Mouse (Mus musculus): Measurements from ENCODE around the gene S100a14.

S100a14 gene

DNA sequence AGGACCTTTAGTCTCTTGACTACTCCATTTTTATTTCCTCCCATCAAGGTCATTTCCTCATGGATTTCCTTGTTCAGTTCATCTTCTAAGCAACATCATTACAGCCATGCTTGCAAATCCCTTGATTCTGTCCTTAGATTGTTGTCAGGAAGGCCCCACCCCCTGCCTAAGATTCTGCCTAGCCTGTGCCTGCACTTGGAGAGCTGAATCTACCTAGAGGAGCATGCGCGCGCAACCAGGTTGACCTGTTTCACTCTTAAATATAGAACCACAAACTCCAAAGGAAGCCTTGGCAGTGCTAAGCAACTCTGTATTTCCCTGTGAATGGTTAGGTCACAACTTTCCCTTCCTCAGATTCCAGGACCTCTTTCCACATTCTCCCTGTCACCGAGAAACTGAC, 8.9 kb upstream of the S100a14 start:
- no peak for DNase-seq (ENCODE audit: low spot score)

DNA sequence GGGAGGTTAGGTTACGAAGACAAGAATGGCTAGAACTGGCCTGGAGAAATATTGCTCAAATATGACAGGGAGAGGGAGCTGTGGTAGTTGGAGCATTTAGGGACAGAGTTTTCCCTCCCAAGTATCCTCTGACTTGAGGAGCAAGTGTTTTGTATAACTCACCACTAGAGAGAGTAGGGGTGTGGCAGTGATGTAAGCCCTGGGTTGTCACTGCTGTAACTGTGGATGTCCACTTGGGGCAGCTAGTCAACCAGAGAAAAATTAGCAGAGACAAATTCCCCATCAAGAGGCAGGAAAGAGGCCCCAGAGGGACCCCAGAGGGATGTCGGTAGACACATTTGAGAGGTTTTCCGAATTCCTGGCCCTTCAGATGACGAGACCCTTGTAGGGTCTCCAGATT, 1.2 kb upstream of the S100a14 start:
- peak; percentile 65 for DNase-seq (ENCODE audit: low spot score)

DNA sequence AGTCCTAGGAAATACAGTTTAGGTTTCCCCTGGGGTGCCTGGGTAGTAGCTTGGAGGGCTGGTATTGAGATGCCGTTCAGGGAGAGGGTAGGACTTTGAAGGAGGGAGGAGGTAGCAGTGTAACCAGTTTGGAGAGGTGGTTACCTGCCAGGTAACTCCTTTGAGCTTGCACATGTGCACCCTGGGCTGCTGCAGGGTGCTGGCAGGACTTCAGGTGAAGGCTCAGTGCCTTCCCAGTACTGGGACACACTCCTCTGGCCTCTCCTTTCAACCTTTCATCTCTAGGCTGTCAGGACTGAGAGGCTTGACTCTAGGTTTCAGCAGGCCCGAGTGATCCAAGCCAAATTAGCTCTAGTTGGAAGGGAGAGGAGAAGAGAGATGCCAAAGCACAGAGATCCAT, 580 bp upstream of the S100a14 start:
- DNase-seq (ENCODE audit: low spot score) = no peak

DNA sequence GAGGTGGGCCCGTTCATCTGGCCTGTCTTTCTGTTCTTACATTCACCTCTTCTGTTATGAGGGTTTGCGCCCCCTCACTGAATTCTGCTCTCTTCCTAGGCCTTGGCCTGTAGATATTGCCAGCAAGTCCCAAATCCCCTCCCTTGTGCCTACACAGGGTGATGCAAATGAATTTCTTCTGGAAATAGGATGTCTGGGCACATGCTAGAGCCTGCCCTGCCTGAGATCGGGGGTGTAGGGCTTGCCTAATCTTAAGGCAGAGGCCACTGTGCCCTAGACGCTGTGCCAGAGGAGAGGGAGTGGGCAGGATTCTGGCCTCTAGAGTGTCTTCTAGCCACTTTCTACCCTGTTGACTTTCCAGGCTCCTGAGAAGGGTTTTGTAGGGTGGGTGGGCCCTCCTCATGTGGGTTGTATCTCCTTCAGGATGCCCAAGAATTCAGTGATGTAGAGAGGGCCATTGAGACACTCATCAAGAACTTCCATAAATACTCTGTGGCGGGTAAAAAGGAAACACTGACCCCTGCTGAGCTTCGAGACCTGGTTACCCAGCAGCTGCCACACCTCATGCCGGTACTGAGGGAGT, 726 bp downstream of the S100a14 start:
- no peak for DNase-seq (ENCODE audit: low spot score)

DNA sequence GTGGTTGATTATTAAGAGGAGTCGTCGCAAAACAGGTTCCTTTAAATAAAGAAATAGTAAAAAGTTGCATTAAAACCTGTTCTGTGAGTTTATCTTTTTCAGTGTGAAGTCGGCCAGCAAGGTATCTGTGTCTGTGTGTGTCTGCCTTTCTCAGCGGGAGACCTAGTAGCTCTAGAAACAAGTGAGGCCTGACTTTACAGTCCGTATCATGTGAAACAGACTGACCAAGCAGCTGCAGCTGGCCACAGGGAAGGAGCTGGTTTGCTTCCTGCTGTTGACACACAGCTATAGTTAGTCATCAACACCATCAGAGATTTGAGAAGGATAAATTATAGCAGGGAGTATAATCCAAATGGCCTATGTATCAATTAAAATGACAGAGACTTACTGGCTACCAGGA, 5.1 kb downstream of the S100a14 start:
- no peak for DNase-seq (ENCODE audit: low spot score)

DNA sequence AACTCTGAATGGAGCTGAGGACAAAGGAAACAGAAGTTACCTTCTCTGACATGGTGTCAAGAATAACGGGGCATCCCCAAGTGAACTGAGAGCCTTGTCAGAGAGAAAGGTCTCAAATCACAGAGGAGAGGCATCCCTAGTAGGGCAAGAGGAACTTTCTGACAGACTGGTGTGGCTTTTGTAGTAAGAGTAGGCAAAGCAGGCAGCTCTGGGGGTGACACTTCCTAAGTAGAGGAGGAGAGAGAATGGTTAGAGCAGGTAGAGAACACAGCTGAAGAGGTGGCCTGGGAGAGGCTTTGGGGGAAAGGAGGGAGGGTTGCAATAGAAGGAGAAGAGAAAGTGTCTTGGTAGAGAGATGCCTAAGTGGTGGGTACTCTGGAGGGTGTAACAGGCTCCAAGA, 8.8 kb downstream of the S100a14 start:
- DNase-seq (ENCODE audit: low spot score) = no peak

DNA sequence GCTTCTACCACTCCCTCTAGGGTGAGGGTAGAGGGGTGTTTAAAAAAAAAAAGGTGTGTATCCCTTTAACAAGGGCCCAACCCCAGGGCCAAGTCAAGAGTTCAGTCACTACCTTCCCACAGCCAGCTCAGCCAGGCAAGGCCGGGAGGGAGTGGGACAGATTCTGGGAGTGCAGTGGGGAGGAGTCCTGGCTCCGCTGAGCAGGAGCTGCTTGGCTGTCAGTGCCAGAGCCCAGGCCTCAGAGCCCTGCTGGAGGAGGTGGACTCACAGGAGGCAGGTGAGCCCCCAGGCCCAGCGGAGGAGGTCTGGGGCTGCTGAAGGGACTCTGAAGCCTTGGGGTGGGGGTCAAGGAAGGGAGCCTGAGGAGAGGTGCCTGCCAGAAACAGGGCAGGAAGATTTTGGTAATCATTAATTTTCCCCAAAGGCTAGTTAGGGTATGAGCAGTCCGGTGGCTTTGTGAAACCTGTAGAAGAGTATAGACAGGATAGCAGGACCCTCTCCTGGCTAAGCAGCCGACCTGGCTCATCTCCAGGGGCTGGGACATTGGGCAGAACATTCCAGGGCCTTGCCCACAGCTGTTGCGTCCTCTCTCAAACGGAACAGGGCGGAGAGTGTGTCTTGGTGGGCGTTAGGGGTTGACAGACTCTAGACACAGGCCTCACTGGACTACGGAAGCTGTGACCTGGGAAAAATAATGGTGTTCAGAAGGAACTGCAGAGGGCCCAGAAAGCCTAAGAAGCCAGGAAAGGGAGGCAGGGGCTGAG, 10.7 kb downstream of the S100a14 start, which contains the start of gene S100a16:
Gene S100a16 (plus strand): TSS at position 114 of the 764 bp plus-strand sequence.
- DNase-seq (ENCODE audit: low spot score) = no peak

DNA sequence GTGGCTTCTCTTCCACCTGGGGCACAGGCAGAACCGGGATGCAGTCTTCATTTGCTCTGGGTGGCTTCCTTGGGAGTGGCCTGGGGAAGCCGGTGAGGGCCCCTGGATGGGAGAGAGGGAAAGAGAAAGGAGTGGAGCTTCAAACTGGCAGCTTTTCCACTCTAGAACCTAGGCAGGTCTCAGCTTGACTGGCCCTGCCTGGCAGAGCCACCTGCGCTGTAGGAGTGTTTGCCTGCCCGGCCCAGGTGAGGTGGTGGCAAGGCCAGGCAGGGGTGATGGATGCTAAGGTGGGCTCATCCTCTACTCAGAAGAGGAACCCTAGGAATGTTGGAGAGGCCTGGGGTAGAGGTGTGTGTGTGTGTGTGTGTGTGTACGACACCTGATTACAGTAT, 11.2 kb downstream of the S100a14 start:
- no peak for DNase-seq (ENCODE audit: low spot score)

DNA sequence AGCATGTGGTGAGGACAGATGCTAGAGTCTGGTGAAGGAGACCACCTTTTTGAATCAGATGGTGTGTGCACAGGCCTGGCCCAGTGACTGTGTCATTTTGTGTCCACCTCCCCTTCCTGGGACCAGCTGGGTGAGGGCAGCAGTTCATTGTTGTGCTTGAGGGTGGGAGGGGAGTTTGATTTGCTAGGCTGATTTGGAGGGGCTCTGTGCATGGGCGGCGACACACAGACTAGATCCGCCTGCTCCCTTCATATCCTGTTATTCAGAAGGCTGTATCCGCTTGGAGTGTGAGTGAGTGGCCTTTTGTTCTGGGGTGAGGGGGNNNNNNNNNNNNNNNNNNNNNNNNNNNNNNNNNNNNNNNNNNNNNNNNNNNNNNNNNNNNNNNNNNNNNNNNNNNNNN, 14.2 kb downstream of the S100a14 start:
- DNase-seq (ENCODE audit: low spot score) = peak; percentile 33

DNA sequence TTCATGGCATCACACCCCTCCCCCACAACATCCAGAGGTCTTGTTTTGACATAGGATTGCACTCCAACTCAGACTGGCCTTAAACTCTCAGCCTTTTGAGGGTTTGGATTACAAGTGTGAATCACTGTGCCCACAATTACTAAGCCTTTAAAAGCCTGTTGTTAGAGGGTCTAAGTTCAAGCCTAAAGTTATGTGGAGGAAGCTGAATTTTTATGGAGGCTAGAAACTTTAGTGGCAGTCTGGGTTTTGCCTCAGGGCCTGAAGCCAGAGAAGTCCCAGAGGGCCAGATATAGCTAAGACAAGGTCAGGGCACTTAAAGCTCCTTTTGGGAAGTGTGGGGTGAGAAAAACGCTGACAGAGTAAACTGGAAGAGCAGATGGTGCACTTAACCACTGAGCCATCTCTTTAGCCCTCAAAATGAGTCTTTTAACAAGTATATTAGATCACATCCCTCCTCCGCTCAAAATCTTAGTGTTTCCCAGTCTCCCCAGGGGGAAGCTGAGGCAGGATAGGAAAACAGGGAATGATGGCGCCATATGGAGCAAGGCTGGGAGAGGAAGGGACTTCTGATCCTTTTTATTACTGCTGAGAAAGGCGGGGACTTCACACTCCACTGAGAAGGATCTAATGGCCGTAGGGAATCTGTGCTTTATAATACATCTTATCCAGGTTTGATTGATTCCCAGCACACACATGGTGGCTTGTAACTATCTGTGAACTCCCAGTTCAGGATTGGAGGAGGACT, 23.2 kb downstream of the S100a14 start:
- DNase-seq (ENCODE audit: low spot score) = no peak

DNA sequence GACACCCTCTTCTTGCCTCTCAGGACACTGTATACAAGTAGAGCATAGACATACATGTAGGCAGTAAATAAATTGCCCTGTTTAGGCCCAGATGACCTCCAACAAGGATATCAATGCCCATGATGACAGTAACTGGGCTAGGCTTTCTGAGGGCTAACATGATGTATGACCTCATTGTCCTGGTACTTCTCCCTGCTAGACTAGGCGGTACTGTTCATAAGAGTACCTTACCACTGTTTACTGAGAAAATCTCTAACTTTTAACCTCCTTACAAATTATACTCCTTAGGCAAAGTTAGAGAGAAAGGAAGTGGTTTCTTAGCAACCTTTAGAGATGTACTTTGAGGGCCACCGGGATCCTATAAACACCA, 23.8 kb downstream of the S100a14 start:
- no peak for DNase-seq (ENCODE audit: low spot score)

DNA sequence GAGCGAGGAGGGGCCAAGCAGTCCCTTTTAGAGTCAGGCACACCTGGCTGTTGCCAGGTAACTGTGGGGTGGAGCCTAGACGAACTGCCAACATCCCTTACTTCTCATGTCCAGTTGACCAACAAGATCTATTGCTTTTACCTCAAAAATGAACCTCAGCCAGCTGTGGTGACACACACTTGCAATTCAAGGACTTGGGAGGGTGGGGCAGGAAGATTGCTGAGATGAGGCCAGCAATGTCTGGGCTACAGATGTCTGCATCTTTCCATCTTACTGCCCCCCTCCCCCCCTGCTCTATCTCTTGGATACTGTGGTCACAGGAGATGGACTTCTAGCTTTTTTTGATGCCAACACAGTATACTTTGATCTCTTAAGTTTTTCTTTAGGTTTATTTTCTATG, 25.6 kb downstream of the S100a14 start:
- DNase-seq (ENCODE audit: low spot score) = no peak

DNA sequence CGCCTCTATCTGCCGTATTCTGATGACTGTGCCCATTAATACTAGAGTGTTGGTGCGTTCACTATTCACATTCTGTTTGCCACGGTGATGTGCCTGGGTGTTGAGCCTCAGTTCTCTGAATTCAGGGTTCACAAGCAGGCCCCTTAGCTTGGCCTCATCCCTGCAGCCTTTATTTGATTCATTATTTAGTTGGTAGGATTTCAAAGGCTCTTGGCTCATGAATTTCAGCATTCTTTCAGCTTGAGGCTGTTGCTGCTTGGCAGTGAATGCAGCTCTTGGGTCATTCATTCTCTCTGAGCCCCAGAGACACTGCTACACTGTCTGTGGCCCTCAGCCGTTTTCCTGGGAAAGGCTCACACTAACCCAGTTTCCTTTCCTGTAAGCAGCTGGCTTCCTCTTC, 29.3 kb downstream of the S100a14 start:
- DNase-seq (ENCODE audit: low spot score) = peak; percentile 49

DNA sequence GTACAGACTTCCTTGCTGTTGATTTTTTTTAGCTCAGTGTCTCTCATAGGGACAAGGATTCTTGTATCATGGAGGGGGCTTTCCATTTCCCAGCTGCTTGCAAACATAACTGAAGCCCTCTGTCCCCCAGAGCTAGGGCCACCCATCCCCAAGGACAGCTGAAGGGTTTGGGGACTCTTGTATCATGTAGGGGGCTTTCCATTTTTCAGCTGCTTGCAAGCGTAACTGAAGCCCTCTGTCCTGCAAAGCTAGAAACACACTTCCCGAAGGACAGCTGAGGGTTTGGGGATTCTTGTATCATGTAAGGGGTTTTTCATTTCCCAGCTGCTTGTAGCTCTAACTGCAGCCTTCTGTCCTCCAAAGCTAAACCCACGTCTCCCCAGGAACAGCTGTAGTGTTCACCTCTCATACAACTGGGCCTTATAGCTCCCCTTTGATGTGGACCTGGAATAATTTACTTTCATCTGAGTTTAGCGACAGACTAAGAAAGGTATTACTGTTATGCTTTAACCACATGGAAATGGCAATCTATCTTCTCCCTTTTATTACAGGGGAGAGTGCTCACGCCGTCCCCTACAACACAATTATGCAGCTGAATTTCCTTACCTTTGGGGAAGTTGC, 33.5 kb downstream of the S100a14 start, which contains the start of gene S100a3:
Gene S100a3 (plus strand): TSS at position 571 of the 621 bp plus-strand sequence.
- DNase-seq (ENCODE audit: low spot score) = no peak

DNA sequence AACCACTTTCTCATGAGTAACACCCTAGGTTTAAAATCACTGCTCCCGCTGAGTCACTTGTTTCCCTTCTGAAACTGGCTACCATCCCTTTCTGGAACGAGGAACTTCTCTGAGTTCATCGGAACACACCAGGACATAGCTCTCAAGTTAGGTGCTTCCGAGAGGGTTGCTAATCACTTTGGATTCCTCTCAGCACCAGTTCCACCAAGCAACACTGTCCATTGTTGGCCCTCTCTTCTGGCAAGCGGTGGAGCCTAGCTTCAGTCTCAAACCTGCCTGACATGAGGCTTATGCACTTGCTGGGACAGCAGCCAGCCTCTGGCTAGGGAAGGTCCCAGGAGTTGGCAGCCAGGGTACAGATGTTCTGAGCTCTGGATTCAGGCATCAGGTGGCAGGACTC, 48.0 kb downstream of the S100a14 start:
- DNase-seq (ENCODE audit: low spot score) = no peak

DNA sequence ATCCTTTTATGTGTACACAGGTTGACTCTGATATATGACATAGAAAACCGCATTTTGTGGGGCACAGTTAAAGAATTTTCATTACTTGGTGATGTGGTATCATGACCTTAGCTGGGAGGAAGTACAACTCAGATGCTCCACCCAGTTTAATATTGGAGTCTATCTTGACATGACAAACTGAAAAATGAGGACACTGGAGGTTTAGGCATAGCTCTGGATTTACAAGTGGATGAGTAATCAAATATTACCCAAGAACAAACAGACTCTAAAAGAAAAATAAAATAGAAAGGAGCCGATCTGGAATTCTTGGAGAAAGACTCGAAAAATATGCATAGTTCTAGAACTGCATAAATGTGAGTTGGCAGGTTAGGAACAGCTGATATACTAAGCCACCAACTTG, 48.7 kb downstream of the S100a14 start:
- no peak for DNase-seq (ENCODE audit: low spot score)

DNA sequence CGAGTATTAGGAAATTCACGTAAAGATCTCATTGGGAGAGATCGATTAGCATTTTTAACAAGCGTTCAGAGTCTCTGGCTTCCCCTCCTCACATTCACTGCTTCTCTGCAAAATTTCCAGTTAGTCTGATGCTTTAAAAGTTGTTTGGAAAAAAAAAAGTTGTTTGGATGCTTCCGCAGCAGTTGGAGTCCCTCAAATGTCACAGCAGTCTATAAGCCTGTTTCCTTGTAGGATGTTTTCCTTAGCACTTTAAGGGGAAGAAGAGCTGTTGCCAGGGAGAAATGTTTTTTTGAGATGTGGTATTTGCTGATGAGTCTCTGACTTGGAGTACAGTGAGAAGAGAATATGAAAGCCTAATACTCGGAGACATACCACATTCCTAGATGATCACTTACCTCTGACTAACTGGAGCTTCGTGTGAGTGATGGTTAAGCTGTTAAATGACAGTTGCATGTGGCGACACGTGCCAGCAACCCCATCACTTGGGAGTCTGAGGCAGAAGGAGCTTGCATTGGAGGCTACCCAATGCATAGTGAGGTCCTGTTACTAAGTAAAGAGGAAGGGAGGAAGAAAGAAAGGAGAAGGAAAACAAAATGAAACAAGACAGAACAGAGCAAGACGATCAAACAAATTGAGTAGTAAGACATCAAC, 49.8 kb downstream of the S100a14 start:
- DNase-seq (ENCODE audit: low spot score) = no peak

All from left cerebral cortex, adult 11 months (tissue).